Comparison of ENCODE assay signal across 12 mouse cellular contexts in the genomic region with DNA sequence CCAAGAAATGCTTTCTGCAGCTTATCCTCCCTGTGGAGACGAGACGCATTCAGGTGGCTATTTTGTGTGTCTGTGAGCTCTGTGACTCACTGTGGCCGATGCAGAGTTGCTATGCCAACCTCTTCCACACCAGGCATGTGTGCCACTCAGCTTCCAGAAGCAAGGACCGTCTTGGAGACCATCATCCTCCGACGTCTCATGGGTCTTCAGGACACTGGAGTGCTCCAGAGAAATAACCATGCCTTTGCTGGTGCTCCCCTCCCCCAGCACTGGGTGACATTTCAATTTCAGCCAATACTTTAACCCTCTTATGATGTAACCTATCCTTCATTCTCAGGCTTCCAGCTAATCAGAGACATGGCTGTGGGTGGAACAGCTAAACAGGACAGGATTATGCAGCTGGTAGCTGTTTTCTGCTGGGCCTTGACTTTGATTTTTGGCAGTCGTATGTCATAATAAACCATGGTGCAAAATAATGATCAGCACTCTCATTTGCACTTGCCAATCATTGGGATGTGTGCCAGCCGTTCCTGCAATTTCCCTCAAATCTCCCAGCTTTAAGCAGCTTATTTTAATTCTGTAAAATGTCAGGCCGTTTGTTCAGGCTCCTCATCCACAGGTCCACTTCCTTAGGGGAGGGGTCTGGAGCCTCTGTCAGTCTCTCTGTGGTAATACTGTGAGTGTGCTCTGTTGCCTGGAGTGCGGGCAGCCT.
A peak's percentile ranks its signal among the peaks of the same experiment; 100 is the strongest.
DNase-seq lines count a peak whose midpoint lies in the region; ATAC-seq and TF ChIP-seq lines count a peak whose summit lies in the region.
"Had no signal": no experiment of that assay in that cellular context is flagged by ENCODE, and none has a peak within 500 bp of the region (broad histone marks: within the 10 kb centered on the region; RNA-seq: fewer than 3 reads in every experiment).

No protein-coding gene starts in this region.

- H3K4me1 ChIP-seq in forebrain, embryonic 13.5 days = peaks cover 24% of the 10 kb centered on the region
- H3K4me1 ChIP-seq in hindbrain, embryonic 12.5 days = no peaks in the 10 kb centered on the region; the same call in 1 of the 2 replicates
- H3K4me1 ChIP-seq: liver, embryonic 15.5 days had no signal

- no peaks in the 10 kb centered on the region for H3K27me3 ChIP-seq in forebrain, embryonic 13.5 days
- H3K27me3 ChIP-seq in hindbrain, embryonic 12.5 days = no peaks in the 10 kb centered on the region
- H3K27me3 ChIP-seq: liver, embryonic 15.5 days had no signal

- WGBS in forebrain, embryonic 13.5 days = 24% methylated on average over 10 of the region's 10 CpGs
- 56% methylated on average over 10 of the region's 10 CpGs for WGBS in hindbrain, embryonic 12.5 days

- H3K27ac ChIP-seq in forebrain, embryonic 13.5 days = peak overlapping the region; percentile 75
- no peak overlapping the region for H3K27ac ChIP-seq in hindbrain, embryonic 12.5 days
- H3K27ac ChIP-seq in left cerebral cortex, adult 2 months = peak overlapping the region; percentile 34
- H3K27ac ChIP-seq: liver, embryonic 15.5 days had no signal

- DNase-seq in left cerebral cortex, adult 2 months (ENCODE audit: extremely low spot score in 1 of 2, low spot score in 2 of 2) = peak; percentile 20 to 29
- DNase-seq in retina, postnatal 7 days (ENCODE audit: low read depth, low spot score) = peak; percentile 48
- no peak for DNase-seq in heart, postnatal 36 days
- DNase-seq in cerebellum, adult 18-20 months = no peak
- DNase-seq: adrenal gland, postnatal 25 days; gastrocnemius, postnatal 10 days; thymus, postnatal 14 days had no signal

- no peak overlapping the region for H3K4me2 ChIP-seq in forebrain, embryonic 13.5 days
- H3K4me2 ChIP-seq in hindbrain, embryonic 12.5 days (replicated peaks) = no peak overlapping the region
- H3K4me2 ChIP-seq: liver, embryonic 15.5 days had no signal

- intact Hi-C loops in left cerebral cortex, adult 2 months (cut with DNase I) = no loop called here
- intact Hi-C loops in heart, postnatal 36 days (cut with DNase I) = no loop called here

- peak; percentile 85 for ATAC-seq in forebrain, embryonic 13.5 days
- ATAC-seq in hindbrain, embryonic 12.5 days (ENCODE audit: low FRiP score) = peak; percentile 58
- no peak for ATAC-seq in CD4-positive, CD25-positive, alpha-beta regulatory T cell, adult 4 months

- H3K9me3 ChIP-seq in forebrain, embryonic 13.5 days (replicated peaks) = no peaks in the 10 kb centered on the region
- H3K9me3 ChIP-seq in hindbrain, embryonic 12.5 days (replicated peaks) = no peaks in the 10 kb centered on the region
- H3K9me3 ChIP-seq: liver, embryonic 15.5 days had no signal

- no peaks in the 10 kb centered on the region for H3K36me3 ChIP-seq in forebrain, embryonic 13.5 days (ENCODE audit: poor library complexity, severe bottlenecking)
- no peaks in the 10 kb centered on the region for H3K36me3 ChIP-seq in hindbrain, embryonic 12.5 days
- H3K36me3 ChIP-seq: G1E; liver, embryonic 15.5 days had no signal

- no peak overlapping the region for H3K9ac ChIP-seq in forebrain, embryonic 13.5 days
- H3K9ac ChIP-seq in hindbrain, embryonic 12.5 days = no peak overlapping the region
- H3K9ac ChIP-seq: liver, embryonic 15.5 days had no signal

- no peak overlapping the region for H3K4me3 ChIP-seq in forebrain, embryonic 13.5 days
- H3K4me3 ChIP-seq in hindbrain, embryonic 12.5 days = no peak overlapping the region
- H3K4me3 ChIP-seq in left cerebral cortex, adult 2 months = no peak overlapping the region
- H3K4me3 ChIP-seq: liver, embryonic 15.5 days had no signal

- no peak for TF ChIP-seq CTCF in left cerebral cortex, adult 2 months (IDR thresholded peaks at IDR 0.05)

Comparison
In these comparisons a context has a peak if more than half of its experiments do, and no peak if none do; other contexts are left out.
1. DNase-seq: peak in left cerebral cortex, adult 2 months (2 of 2) and retina, postnatal 7 days (single experiment); none in heart, postnatal 36 days (0 of 2) and cerebellum, adult 18-20 months (0 of 2).